Mouse (Mus musculus): ENCODE data around the gene Atp23.

Atp23 gene

DNA sequence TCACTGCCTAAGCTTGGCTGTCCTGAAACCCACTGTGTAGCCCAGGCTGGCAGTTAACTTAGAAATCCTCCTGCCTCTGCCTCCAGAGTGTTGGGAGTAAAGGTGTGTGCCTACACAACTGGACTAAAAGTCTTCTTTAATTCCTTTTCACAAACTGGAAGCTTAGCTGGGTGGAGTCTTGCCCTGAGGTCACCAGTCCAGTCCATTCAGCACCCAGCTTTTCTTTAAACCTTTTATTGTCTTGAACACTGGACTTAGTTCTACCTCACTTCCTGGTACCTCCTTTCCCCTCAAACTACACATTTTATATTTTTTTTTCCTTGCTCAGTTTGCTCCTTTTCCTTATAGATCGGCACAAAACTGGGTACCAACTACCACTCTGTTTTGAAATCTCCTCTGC lies 10.3 kb upstream of the Atp23 start:
- no peak for DNase-seq (ENCODE audit: low read depth, low spot score)

DNA sequence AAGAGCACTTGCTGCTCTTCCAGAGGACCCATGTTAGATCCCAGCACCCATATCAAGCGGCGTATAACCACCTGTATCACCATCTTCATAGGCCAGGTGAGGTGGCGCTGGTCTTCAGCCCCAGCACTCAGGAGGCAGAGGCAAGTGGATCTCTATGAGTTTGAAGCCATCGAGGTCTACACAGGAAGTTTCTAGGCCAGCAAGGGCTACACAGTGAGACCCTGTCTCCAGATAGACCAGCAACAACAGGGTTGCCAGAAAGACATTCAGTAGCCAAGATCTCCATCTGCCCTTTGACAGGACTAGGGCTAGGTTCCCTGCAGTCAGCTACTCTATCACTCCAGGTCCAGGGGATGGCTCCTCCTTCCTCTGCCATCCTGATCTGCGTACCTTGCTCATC lies 5.7 kb upstream of the Atp23 start:
- DNase-seq (ENCODE audit: low read depth, low spot score): no peak

DNA sequence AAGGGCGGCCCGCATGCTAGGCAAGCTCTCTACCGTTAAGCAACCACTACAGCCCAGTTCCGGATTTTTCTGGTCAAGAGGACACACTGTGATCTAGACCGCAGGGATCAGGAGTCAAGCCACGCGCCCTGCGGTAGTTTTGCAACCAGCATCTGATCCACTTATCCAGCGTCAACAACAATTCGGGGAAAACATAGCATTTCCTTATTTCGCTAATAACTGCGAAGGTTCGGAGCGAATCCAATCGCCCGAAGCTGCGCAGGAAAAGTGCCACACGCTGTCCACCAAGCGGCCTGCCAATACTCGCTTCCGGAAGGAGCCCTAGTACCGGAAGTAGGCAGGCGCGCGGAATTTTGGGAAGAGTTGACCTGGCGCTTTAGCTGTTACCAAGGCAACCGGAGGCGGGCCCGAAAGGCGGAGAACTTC lies 4.5 kb upstream of the Atp23 start:
- peak; percentile 87 for DNase-seq (ENCODE audit: low read depth, low spot score)

GRCm38 (mm10) chr10:126905086-126905485 lies 3.9 kb upstream of the Atp23 start:
- DNase-seq (ENCODE audit: low read depth, low spot score): no peak

DNA sequence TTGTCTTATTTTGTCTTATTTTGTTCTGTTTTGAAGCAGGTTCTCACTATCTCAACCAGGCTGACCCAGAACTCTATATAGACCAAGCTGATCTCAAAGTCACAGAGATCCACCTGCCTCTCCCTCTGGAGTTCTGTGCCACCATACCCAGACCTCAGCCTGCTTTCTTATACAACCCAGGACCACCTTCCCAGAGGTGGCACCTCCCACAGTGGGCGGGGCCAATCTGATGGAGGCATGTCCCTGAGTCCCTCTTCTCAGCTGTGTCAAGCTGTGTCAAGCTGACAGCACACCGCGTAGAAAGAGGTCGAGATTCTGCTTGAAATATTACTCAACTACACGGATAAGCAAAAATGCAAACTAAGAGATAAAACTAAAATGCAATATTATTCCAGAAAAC lies 3.1 kb upstream of the Atp23 start:
- DNase-seq (ENCODE audit: low read depth, low spot score): no peak

- DNase-seq (ENCODE audit: low read depth, low spot score): no peak
These were observed 311 bp upstream of the Atp23 start for GRCm38 (mm10) chr10:126901488-126901843.

- no peak for DNase-seq (ENCODE audit: low read depth, low spot score)
These were observed 5.3 kb downstream of the Atp23 start for GRCm38 (mm10) chr10:126895891-126896290.

- DNase-seq (ENCODE audit: low read depth, low spot score): no peak
These were observed 7.1 kb downstream of the Atp23 start for GRCm38 (mm10) chr10:126894061-126894460.

DNA sequence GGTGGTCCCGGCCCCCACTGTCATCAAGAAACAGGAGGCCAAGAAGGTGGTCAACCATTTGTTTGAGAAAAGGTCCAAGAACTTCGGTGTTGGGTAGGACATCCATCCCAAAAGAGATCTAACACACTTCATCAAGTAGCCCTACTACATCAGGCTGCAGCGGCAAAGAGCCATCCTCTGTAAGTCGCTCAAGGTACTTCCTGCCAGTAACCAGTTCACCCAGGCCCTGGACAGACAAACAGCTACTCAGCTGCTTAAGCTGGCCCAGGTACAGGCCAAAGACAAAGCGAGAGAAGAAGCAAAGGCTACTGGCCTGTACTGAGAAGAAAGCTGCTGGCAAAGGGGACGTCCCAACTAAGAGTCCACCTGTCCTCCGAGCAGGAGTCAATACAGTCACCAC lies 8.0 kb downstream of the Atp23 start:
- DNase-seq (ENCODE audit: low read depth, low spot score): no peak

DNA sequence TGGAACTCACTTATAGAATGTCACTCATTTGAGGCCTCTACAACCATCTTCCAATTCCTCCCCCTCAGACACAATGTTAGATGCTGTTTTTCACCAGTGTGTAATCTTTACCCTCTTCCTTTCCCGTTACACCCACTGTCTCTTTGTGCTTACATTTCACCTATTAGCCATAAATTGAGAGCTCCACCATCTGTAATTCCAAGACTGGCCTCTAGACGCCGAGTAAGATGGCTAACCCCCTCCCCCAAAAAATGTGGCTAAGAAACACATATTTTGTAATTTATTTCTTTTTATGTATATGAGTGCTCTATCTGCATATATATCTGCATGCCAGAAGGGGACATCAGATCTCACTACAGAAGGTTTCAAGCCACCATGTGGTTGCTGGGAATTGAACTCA lies 27.4 kb downstream of the Atp23 start:
- DNase-seq (ENCODE audit: low read depth, low spot score): no peak

DNA sequence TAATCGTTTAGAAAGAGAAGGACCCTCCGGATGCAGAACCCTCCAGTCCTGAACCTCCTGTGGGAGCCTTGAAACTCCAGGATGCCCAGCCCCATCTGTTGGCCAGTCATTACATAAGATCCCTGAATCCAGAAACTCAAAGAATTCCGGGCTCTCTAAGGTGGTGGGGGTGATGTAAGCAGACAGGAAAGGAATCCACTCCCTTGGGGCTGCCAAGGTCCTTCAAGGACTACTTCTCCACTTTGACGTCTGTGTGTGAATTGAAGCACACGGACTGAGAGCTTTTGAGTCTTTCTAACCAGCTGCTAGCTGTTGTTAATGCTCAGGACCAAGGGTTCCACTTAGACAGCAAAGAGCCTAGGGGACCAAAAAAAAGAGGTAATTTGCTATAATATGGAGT lies 28.9 kb downstream of the Atp23 start:
- no peak for DNase-seq (ENCODE audit: low read depth, low spot score)

DNA sequence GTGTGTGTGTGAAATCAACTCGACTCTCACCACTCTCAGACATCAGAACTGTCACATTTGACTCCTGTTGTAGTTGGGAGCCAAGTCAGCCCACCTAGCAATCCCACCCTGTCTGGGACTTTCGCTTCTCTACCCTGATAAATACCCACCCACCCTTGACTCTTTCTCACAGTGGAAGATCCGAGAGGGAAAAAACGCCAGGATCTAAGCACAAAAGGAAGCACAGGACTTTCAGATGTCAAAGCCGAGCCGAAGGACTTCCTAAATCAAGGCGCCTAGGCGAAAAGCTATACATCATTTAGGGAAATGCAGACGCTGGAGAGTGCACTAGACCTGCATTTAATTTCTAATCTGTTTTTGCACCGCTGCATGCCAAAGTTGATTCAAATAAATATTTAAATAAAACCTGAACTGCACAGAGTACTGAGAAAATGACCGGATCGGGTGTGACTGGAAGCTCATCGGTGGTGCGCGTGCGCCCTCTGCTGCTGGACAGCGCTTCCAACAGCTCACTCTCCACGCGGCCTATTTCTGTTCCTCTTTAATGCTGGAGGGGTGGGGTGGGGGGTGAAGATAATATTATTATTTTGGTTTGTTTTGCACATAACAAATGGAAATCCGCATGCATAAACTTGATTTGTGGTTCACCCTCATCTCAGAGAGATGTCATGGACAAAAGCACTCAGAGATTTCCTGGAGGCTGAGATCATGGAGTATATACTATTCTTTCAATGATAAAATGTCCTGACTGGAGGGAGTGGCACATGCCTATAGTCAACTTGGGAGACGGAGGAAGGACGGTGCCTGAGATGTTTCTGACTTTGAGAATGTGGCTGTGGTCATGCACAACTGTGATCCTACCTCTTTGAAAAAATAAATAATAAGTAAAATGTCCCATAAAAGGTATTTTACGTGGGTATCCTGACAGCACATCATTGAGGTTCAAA lies 31.5 kb downstream of the Atp23 start:
- peak; percentile 38 for DNase-seq (ENCODE audit: low read depth, low spot score)

GRCm38 (mm10) chr10:126865284-126865683 lies 35.9 kb downstream of the Atp23 start:
- no peak for DNase-seq (ENCODE audit: low read depth, low spot score)

- no peak for DNase-seq (ENCODE audit: low read depth, low spot score)
These were observed 39.0 kb downstream of the Atp23 start for GRCm38 (mm10) chr10:126862193-126862592.

- no peak for DNase-seq (ENCODE audit: low read depth, low spot score)
These were observed 47.9 kb downstream of the Atp23 start for GRCm38 (mm10) chr10:126853286-126853685.

DNA sequence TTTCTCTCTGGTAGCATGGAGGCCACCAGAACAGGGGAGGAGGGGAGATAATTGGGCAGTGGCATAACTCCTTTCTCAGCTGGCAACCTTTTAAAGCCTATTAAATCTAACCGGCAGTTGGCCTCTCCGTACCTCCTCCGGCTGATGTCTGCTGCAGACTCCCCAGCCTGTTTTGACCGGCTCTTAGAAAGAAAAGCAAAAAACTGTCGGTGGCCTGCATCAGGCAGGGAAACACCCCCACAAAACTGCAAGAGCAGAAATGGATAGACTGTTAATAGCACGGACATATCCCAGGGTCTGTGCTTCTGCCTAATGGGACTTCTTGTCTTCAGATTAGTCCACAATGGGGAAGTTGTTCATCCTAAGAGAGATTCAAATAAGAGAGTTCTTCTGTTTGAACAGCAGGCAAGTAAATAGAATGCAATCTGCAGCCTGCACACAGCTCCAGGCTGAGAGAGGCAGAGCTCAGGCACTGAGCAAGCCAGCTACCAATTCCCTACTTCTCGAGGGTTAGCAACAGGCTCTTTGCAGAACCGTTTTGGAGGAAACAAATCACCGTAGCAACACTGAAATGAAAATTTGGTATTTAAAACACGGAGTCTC lies 55.7 kb downstream of the Atp23 start:
- no peak for DNase-seq (ENCODE audit: low read depth, low spot score)

- DNase-seq (ENCODE audit: low read depth, low spot score): no peak
These were observed 56.5 kb downstream of the Atp23 start for GRCm38 (mm10) chr10:126844689-126845088.

DNA sequence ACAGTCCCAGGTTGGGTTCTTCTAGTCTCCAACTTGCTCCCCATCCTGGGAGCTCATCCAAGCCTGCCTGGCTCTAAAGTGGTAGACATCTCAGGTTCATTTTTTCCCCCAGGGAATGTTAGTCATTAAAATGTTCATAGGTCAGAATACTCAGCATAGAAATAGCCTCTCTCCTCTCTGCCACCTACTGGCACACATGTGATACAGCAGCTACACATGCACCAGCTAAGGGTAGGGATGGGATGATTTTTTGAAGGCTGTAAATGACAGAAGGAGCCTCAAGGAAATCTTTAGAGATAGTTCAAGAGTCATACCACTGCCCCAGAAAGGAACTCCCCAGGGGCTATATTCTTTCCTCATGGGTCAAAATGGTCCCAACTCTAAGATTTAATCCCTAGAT lies 60.9 kb downstream of the Atp23 start:
- DNase-seq (ENCODE audit: low read depth, low spot score): no peak

DNA sequence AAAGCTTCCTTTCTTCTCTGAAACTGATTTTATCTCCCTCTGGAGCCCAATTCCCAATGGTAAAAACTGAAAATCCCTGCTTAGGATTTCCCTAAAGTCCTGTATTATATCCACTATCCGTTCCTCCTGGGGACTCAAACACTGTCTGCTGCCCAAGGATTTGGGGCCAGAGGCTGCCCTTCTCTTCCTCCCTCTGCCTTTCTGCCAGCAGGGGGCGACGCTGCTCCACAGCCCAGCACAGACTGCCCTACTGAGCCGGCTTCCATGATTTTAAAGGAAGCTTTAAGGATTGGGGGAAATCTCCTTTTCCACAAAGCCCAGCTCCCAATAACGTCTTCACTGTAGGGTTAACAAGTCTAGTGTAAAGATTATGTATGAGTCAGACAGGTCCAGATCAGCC lies 68.1 kb downstream of the Atp23 start:
- DNase-seq (ENCODE audit: low read depth, low spot score): no peak

- DNase-seq (ENCODE audit: low read depth, low spot score): no peak
These were observed 69.8 kb downstream of the Atp23 start for GRCm38 (mm10) chr10:126831329-126831728.

GRCm38 (mm10) chr10:126828618-126829017 lies 72.5 kb downstream of the Atp23 start:
- no peak for DNase-seq (ENCODE audit: low read depth, low spot score)

- no peak for DNase-seq (ENCODE audit: low read depth, low spot score)
These were observed 73.1 kb downstream of the Atp23 start for GRCm38 (mm10) chr10:126827941-126828593.

- DNase-seq (ENCODE audit: low read depth, low spot score): no peak
These were observed 74.2 kb downstream of the Atp23 start for GRCm38 (mm10) chr10:126826982-126827381.
